Mouse (Mus musculus) liver, postnatal 0 days (tissue): Measurements from ENCODE around the gene Nhlh1.

Experiments used
- CTCF ChIP-seq: sonication (generic); IDR thresholded peaks from 2 replicates; pipeline ENCODE4 v1.5.1; 2016; ENCODE audit warnings: antibody characterized with exemption, low read depth
- EP300 ChIP-seq: IDR thresholded peaks from 2 replicates; pipeline ENCODE4 v1.6.1; 2016; ENCODE audit warnings: antibody characterized with exemption, low read depth, mild to moderate bottlenecking

- TF ChIP-seq EP300 (no peak), CTCF (no peak)
Observed at GRCm38 (mm10) chr1:172077981-172078380, 20.6 kb upstream of the Nhlh1 start.
